Mouse (Mus musculus) MEL (cell line): ENCODE data around the gene Nkx2-1. TPM values are rescaled to one million over a fixed set of nuclear protein-coding genes. Genes with fewer than 3 reads are reported as not detected.

ENCODE experiments used
- DNase-seq: peaks from one replicate; pipeline ENCODE4 v3.0.0; 2011; ENCODE audit warnings: low read depth, low spot score
- H3K27ac ChIP-seq: 2 replicates; pipeline ENCODE4 v1.5.1; 2012; ENCODE audit warnings: low read depth, mild to moderate bottlenecking, control low read depth, low read length, moderate library complexity; ENCODE audit not compliant: control insufficient read depth
- H3K27me3 ChIP-seq, 2 experiments: fragments of 150-350 bp in 1 of 2; sonication (generic) in 1 of 2; 2 replicates each; pipeline ENCODE4 v1.6.1; 2012; ENCODE audit warnings: low read length in 2 of 2, mild to moderate bottlenecking in 2 of 2, improper control_type of control experiment in 1 of 2, moderate library complexity in 1 of 2; ENCODE audit not compliant: insufficient read depth in 2 of 2, control insufficient read depth in 1 of 2
- H3K36me3 ChIP-seq, 2 experiments: 2 replicates each; pipeline ENCODE4 v1.6.1; 2012 to 2014; ENCODE audit warnings: low read length in 2 of 2, improper control_type of control experiment in 1 of 2, inconsistent platforms in 1 of 2, mild to moderate bottlenecking in 1 of 2; ENCODE audit not compliant: insufficient read depth in 2 of 2, control insufficient read depth in 1 of 2
- H3K4me1 ChIP-seq, 2 experiments: fragments of 150-350 bp in 1 of 2; sonication (generic) in 1 of 2; 2 replicates each; pipeline ENCODE4 v1.6.1; 2012; ENCODE audit warnings: low read length in 2 of 2, improper control_type of control experiment in 1 of 2, mild to moderate bottlenecking in 1 of 2; ENCODE audit not compliant: insufficient read depth in 2 of 2, control insufficient read depth in 1 of 2
- H3K4me3 ChIP-seq, 2 experiments: fragments of 150-350 bp in 1 of 2; sonication (generic) in 1 of 2; 2 replicates each; pipeline ENCODE4 v1.5.1; 2012; ENCODE audit warnings: low read depth in 2 of 2, low read length in 2 of 2, mild to moderate bottlenecking in 2 of 2, moderate library complexity in 2 of 2, control low read depth in 1 of 2, improper control_type of control experiment in 1 of 2; ENCODE audit not compliant: control insufficient read depth in 1 of 2, insufficient read depth in 1 of 2
- H3K79me2 ChIP-seq: 2 replicates; pipeline ENCODE4 v1.6.1; 2012; ENCODE audit warnings: mild to moderate bottlenecking, low read length, moderate library complexity; ENCODE audit not compliant: control insufficient read depth, poor library complexity, insufficient read depth
- H3K9ac ChIP-seq: 2 replicates; pipeline ENCODE4 v1.6.1; 2012; ENCODE audit warnings: low read depth, mild to moderate bottlenecking, control low read depth, low read length, moderate library complexity; ENCODE audit not compliant: control insufficient read depth, poor library complexity, severe bottlenecking
- H3K9me3 ChIP-seq: fragments of 150-350 bp; sonication (generic); replicated peaks from 2 replicates; pipeline ENCODE4 v1.6.1; 2012; ENCODE audit warnings: mild to moderate bottlenecking, low read length, improper control_type of control experiment, moderate library complexity; ENCODE audit not compliant: insufficient read depth
- BHLHE40 ChIP-seq: IDR thresholded peaks from 2 replicates; pipeline ENCODE4 v1.6.1; 2012; ENCODE audit warnings: low read depth, mild to moderate bottlenecking, inconsistent platforms, low read length, improper control_type of control experiment, borderline replicate concordance
- CHD1 ChIP-seq: IDR thresholded peaks from 2 replicates; pipeline ENCODE4 v1.6.1; 2012; ENCODE audit warnings: low read depth, mild to moderate bottlenecking, inconsistent platforms, low read length, improper control_type of control experiment
- E2F4 ChIP-seq: IDR thresholded peaks from 2 replicates; pipeline ENCODE4 v1.6.1; 2011; ENCODE audit warnings: low read depth, low read length, improper control_type of control experiment, borderline replicate concordance
- ELF1 ChIP-seq: IDR thresholded peaks from 2 replicates; pipeline ENCODE4 v1.6.1; 2014; ENCODE audit warnings: low read depth, mild to moderate bottlenecking, inconsistent platforms, low read length, improper control_type of control experiment, moderate library complexity
- EP300 ChIP-seq, 2 experiments: IDR thresholded peaks; 2 replicates each; pipeline ENCODE4 v1.6.1; 2011; ENCODE audit warnings: improper control_type of control experiment in 2 of 2, low read length in 2 of 2, low read depth in 1 of 2, mild to moderate bottlenecking in 1 of 2
- ETS1 ChIP-seq: IDR thresholded peaks from 2 replicates; pipeline ENCODE4 v1.6.1; 2012; ENCODE audit warnings: low read depth, mild to moderate bottlenecking, inconsistent platforms, low read length, improper control_type of control experiment, moderate library complexity
- GABPA ChIP-seq: IDR thresholded peaks from 2 replicates; pipeline ENCODE4 v1.6.1; 2012; ENCODE audit warnings: low read depth, mild to moderate bottlenecking, inconsistent platforms, low read length, improper control_type of control experiment, moderate library complexity
- GATA1 ChIP-seq: IDR thresholded peaks from 2 replicates; pipeline ENCODE4 v1.6.1; 2011; ENCODE audit warnings: low read depth, low read length, improper control_type of control experiment
- HCFC1 ChIP-seq: IDR thresholded peaks from 2 replicates; pipeline ENCODE4 v1.6.1; 2012; ENCODE audit warnings: low read depth, mild to moderate bottlenecking, inconsistent platforms, low read length, improper control_type of control experiment, moderate library complexity
- JUND ChIP-seq: IDR thresholded peaks from 2 replicates; pipeline ENCODE4 v1.6.1; 2011; ENCODE audit warnings: low read depth, mild to moderate bottlenecking, improper control_type of control experiment, low read length
- KAT2A ChIP-seq: conservative IDR thresholded peaks from 2 replicates; pipeline ENCODE4 v1.6.1; 2012; ENCODE audit warnings: low read depth, low read length, improper control_type of control experiment, inconsistent platforms
- MAFK ChIP-seq: IDR thresholded peaks from 2 replicates; pipeline ENCODE4 v1.6.1; 2011; ENCODE audit warnings: low read depth, mild to moderate bottlenecking, low read length, improper control_type of control experiment, borderline replicate concordance
- MAX ChIP-seq: IDR thresholded peaks from 2 replicates; pipeline ENCODE4 v1.6.1; 2011; ENCODE audit warnings: low read length, improper control_type of control experiment
- MAZ ChIP-seq: IDR thresholded peaks from 2 replicates; pipeline ENCODE4 v1.6.1; 2012; ENCODE audit warnings: low read depth, mild to moderate bottlenecking, inconsistent platforms, low read length, improper control_type of control experiment
- MEF2A ChIP-seq: IDR thresholded peaks from 2 replicates; pipeline ENCODE4 v1.6.1; 2014; ENCODE audit warnings: low read depth, mild to moderate bottlenecking, inconsistent platforms, low read length, improper control_type of control experiment; ENCODE audit not compliant: poor library complexity, insufficient replicate concordance, severe bottlenecking; ENCODE audit errors: extremely low read depth
- MYB ChIP-seq: IDR thresholded peaks from 2 replicates; pipeline ENCODE4 v1.6.1; 2011; ENCODE audit warnings: mild to moderate bottlenecking, low read depth, low read length, improper control_type of control experiment
- MYC ChIP-seq: IDR thresholded peaks from 2 replicates; pipeline ENCODE4 v1.6.1; 2011; ENCODE audit warnings: low read depth, mild to moderate bottlenecking, low read length, improper control_type of control experiment, moderate library complexity
- NELFE ChIP-seq: IDR thresholded peaks from 2 replicates; pipeline ENCODE4 v1.6.1; 2011; ENCODE audit warnings: low read depth, low read length, improper control_type of control experiment
- NRF1 ChIP-seq: IDR thresholded peaks from 2 replicates; pipeline ENCODE4 v1.6.1; 2014; ENCODE audit warnings: low read depth, mild to moderate bottlenecking, inconsistent platforms, low read length, improper control_type of control experiment, moderate library complexity; ENCODE audit not compliant: poor library complexity, insufficient read depth, severe bottlenecking
- POLR2AphosphoS5 ChIP-seq: IDR thresholded peaks from 2 replicates; pipeline ENCODE4 v1.6.1; 2012; ENCODE audit warnings: low read depth, borderline replicate concordance, mild to moderate bottlenecking, inconsistent platforms, low read length, moderate library complexity, mixed read lengths
- TAL1 ChIP-seq: IDR thresholded peaks from 2 replicates; pipeline ENCODE4 v1.6.1; 2012; ENCODE audit warnings: mild to moderate bottlenecking, inconsistent platforms, low read length, moderate library complexity, mixed read lengths
- TBP ChIP-seq: IDR thresholded peaks from 2 replicates; pipeline ENCODE4 v1.8.0; 2011; ENCODE audit warnings: low read depth, low read length, improper control_type of control experiment
- USF2 ChIP-seq, 2 experiments: IDR thresholded peaks; 2 replicates each; pipeline ENCODE4 v1.6.1; 2011 to 2012; ENCODE audit warnings: improper control_type of control experiment in 2 of 2, low read length in 2 of 2, borderline replicate concordance in 1 of 2, inconsistent platforms in 1 of 2, low read depth in 1 of 2, mild to moderate bottlenecking in 1 of 2; ENCODE audit not compliant: insufficient read depth in 1 of 2
- ZKSCAN1 ChIP-seq: IDR thresholded peaks from 2 replicates; pipeline ENCODE4 v1.6.1; 2012; ENCODE audit warnings: low read depth, mild to moderate bottlenecking, inconsistent platforms, low read length, improper control_type of control experiment, moderate library complexity
- ZMIZ1 ChIP-seq: IDR thresholded peaks from 2 replicates; pipeline ENCODE4 v1.6.1; 2012; ENCODE audit warnings: low read depth, mild to moderate bottlenecking, inconsistent platforms, low read length, improper control_type of control experiment, moderate library complexity
- ZNF384 ChIP-seq: IDR thresholded peaks from 2 replicates; pipeline ENCODE4 v1.6.1; 2012; ENCODE audit warnings: low read depth, mild to moderate bottlenecking, inconsistent platforms, low read length, improper control_type of control experiment
- polyA plus RNA-seq, 2 experiments: library from polyadenylated mRNA; stranded (reverse) in 1 of 2; unstranded in 1 of 2; fragments of >175 nt in 1 of 2; fragments of >200 nt in 1 of 2; gene quantifications; 2 replicates each; pipeline versions ENCODE4 v1.2.1 to v1.2.4; 2012; ENCODE audit warnings: low replicate concordance in 2 of 2, low read depth in 1 of 2; ENCODE audit not compliant: insufficient read length in 2 of 2, insufficient read depth in 1 of 2, missing spikeins in 1 of 2
- total RNA-seq: library from RNA; depleted of rRNA; stranded (reverse); fragments of 300-350 nt; gene quantifications from 2 replicates; pipeline ENCODE4 v1.2.3, GENCODE M21; 2012

Gene Nkx2-1
- total and polyA plus RNA-seq, 3 experiments = not detected

DNA sequence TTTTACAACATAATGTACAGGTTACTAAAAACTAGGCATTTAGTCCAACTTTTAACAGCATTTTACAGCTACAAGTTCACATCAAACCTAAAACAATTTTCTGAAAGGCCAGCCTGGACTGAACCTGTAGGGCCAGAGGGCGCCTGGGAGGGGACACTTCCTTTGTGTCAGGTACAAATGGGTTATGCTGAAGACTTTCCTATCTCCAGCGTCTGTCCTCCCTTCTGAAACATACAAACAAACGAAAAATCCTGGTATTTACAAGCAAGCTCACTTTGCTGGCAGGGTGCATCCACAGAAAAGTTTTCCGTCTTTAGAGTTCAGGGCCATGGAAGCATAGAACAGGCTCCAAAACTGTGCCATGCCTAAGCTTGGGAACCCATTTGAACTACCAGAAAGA lies 4.6 kb downstream of the Nkx2-1 start:
- TF ChIP-seq MAFK = no peak
- TF ChIP-seq ETS1 = no peak
- no peak for TF ChIP-seq USF2 (IDR thresholded peaks at IDR 0.05; ENCODE audit: borderline replicate concordance in 1 of 2, insufficient read depth in 1 of 2, low read depth in 1 of 2, low read length in 2 of 2)
- no peak for TF ChIP-seq MYC
- TF ChIP-seq NRF1 = no peak
- no peak for TF ChIP-seq TBP
- TF ChIP-seq ELF1 = no peak
- no peak for TF ChIP-seq MAZ
- no peak for TF ChIP-seq EP300 (IDR thresholded peaks at IDR 0.05; ENCODE audit: low read depth in 1 of 2, low read length in 2 of 2)
- TF ChIP-seq MEF2A = no peak
- no peak for TF ChIP-seq ZKSCAN1
- TF ChIP-seq BHLHE40 = no peak
- TF ChIP-seq CHD1 = no peak
- TF ChIP-seq POLR2AphosphoS5 = no peak
- TF ChIP-seq ZNF384 = no peak
- H3K4me1 ChIP-seq = no peaks in the 10 kb centered on the region
- H3K79me2 ChIP-seq = no peaks in the 10 kb centered on the region
- no peaks in the 10 kb centered on the region; a peak in 1 of 4 replicates for H3K27me3 ChIP-seq
- no peak overlapping the region for H3K9ac ChIP-seq
- H3K4me3 ChIP-seq = no peak overlapping the region
- H3K27ac ChIP-seq = no peak overlapping the region
- no peaks in the 10 kb centered on the region for H3K9me3 ChIP-seq
- DNase-seq = no peak
- H3K36me3 ChIP-seq = no peaks in the 10 kb centered on the region

DNA sequence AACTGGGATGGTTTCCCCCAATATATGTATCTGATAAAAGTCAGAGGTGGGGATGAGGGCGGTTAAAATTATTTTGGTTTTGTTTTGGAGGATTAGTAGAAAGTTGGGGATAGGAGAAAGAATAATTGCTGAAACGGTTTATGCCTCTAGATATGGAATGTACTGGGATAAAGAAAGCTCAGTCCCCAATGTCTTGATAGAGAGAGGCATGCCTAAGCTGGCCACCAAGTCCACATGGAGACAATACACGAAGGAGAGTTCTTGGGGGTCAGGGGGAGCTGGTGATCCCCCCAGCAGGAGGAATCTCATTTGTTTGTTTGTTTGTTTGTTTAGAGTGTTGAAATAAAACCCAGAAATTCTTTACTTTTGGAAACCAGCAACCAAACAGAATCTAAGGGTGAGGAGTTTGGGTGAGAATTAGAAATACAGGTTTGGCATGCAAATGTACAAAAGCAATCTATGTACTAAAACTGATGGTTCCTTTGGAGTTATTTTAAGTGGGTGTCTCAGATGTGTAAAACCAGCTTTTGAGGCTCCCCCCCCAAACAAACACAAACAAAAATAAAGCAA lies 5.6 kb downstream of the Nkx2-1 start:
- no peak for DNase-seq
- Histone ChIP-seq H3K9me3 (no peaks in the 10 kb centered on the region), H3K27ac (no peak overlapping the region), H3K9ac (no peak overlapping the region), H3K4me3 (no peak overlapping the region), H3K36me3 (no peaks in the 10 kb centered on the region), H3K27me3 (no peaks in the 10 kb centered on the region; a peak in 1 of 4 replicates), H3K4me1 (no peaks in the 10 kb centered on the region), H3K79me2 (no peaks in the 10 kb centered on the region)
- TF ChIP-seq MAZ = no peak
- no peak for TF ChIP-seq HCFC1
- no peak for TF ChIP-seq GABPA
- TF ChIP-seq POLR2AphosphoS5 = no peak
- TF ChIP-seq EP300 (IDR thresholded peaks at IDR 0.05; ENCODE audit: low read depth in 1 of 2, low read length in 2 of 2) = no peak
- TF ChIP-seq TBP = no peak
- TF ChIP-seq E2F4 = no peak
- TF ChIP-seq TAL1 = no peak
- TF ChIP-seq MYC = no peak
- TF ChIP-seq ZMIZ1 = no peak
- no peak for TF ChIP-seq MEF2A
- TF ChIP-seq GATA1 = no peak
- TF ChIP-seq NELFE = no peak
- no peak for TF ChIP-seq JUND
- TF ChIP-seq MYB = no peak
- TF ChIP-seq BHLHE40 = no peak
- no peak for TF ChIP-seq MAX
- TF ChIP-seq KAT2A = no peak
